Mouse (Mus musculus): ENCODE data around the gene Hist1h2ad.
A peak's percentile ranks its signal among the peaks of the same experiment; 100 is the strongest.

Hist1h2ad gene

GRCm38 (mm10) chr13:23621532-23622174, 47.5 kb downstream of the Hist1h2ad start:
- peak; percentile 69 for DNase-seq (ENCODE audit: low read depth)

GRCm38 (mm10) chr13:23622175-23622671, 48.0 kb downstream of the Hist1h2ad start, which contains the start of gene Hist1h1e:
Gene Hist1h1e (minus strand): TSS chr13:23622558.
- peak; percentile 74 for DNase-seq (ENCODE audit: low read depth)

- DNase-seq (ENCODE audit: low read depth) = peak; percentile 24
Observed at GRCm38 (mm10) chr13:23622861-23623450, 48.8 kb downstream of the Hist1h2ad start.
